Mouse (Mus musculus) left cerebral cortex, postnatal 10 days (tissue): ENCODE results near the gene Abcf3. TPM values are rescaled to one million over a fixed set of nuclear protein-coding genes. Genes with fewer than 3 reads are reported as not detected.

Experiments
- DNase-seq, 2 experiments: peaks; one replicate each; pipeline ENCODE4 v3.0.0; 2021 to 2022; ENCODE audit warnings: low spot score in 2 of 2, mixed read lengths in 1 of 2; ENCODE audit errors: extremely low spot score in 1 of 2
- intact Hi-C: fragments of 180-260 bp; cut with DNase I; formaldehyde crosslinking; loops from one replicate; pipeline ENCODE4 v1.15.1; 2025
- total RNA-seq, 2 experiments: library from RNA; stranded (reverse); gene quantifications; 2 replicates each; pipeline ENCODE4 v1.2.3; 2021

The Abcf3 gene
- 10 to 100 TPM; 67.0 to 80.0 TPM for total RNA-seq

GRCm38 (mm10) chr16:20548096-20548948 lies at the start of gene Abcf3:
Abcf3 (plus strand) TSS chr16:20548577.
- intact Hi-C loops, result no loop called here
- peak; percentile 98 to 99 for DNase-seq

- intact Hi-C loops, result no loop called here
- DNase-seq, result peak; percentile 92 to 93
Measured at GRCm38 (mm10) chr16:20498677-20499475, 49.5 kb upstream of the Abcf3 start, which contains the start of gene Eif2b5. Eif2b5 (plus strand) TSS chr16:20498817.

- intact Hi-C loops, result loop anchor here (5.0 kb wide), 1 partner anchor 136 kb away; no protein-coding TSS in a partner anchor
- no peak for DNase-seq
Measured at GRCm38 (mm10) chr16:20506000-20506399, 42.4 kb upstream of the Abcf3 start.

- intact Hi-C loops, result loop anchor here (5.0 kb wide), 1 partner anchor 133 kb away; no protein-coding TSS in a partner anchor
- peak in 1 of 2 experiments; percentile 45 for DNase-seq
Measured at GRCm38 (mm10) chr16:20509349-20509748, 39.0 kb upstream of the Abcf3 start.

- intact Hi-C loops, result no loop called here
Measured at GRCm38 (mm10) chr16:20511277-20511847, 37.0 kb upstream of the Abcf3 start.

GRCm38 (mm10) chr16:20516032-20516431 lies 32.3 kb upstream of the Abcf3 start:
- peak in 1 of 2 experiments; percentile 19 for DNase-seq
- intact Hi-C loops, result no loop called here

More at GRCm38 (mm10) chr16:20511277-20511847, 37.0 kb upstream of the Abcf3 start:
- DNase-seq, result no peak

GRCm38 (mm10) chr16:20516726-20517201 lies 31.6 kb upstream of the Abcf3 start, which contains the start of gene Dvl3:
Dvl3 (plus strand) TSS chr16:20516982.
- intact Hi-C loops, result no loop called here
- peak; percentile 78 to 96 for DNase-seq

- intact Hi-C loops, result no loop called here
- peak in 1 of 2 experiments; percentile 57 for DNase-seq
Measured at GRCm38 (mm10) chr16:20517216-20517615, 31.2 kb upstream of the Abcf3 start.

- DNase-seq, result peak in 1 of 2 experiments; percentile 51
- intact Hi-C loops, result no loop called here
Measured at GRCm38 (mm10) chr16:20517701-20518374, 30.5 kb upstream of the Abcf3 start.

- intact Hi-C loops, result no loop called here
- DNase-seq, result no peak
Measured at GRCm38 (mm10) chr16:20523886-20524285, 24.5 kb upstream of the Abcf3 start.

GRCm38 (mm10) chr16:20528779-20529178 lies 19.6 kb upstream of the Abcf3 start:
- intact Hi-C loops, result no loop called here
- DNase-seq, result no peak

GRCm38 (mm10) chr16:20529375-20529774 lies 19.0 kb upstream of the Abcf3 start:
- intact Hi-C loops, result no loop called here
- no peak for DNase-seq

GRCm38 (mm10) chr16:20530941-20531340 lies 17.4 kb upstream of the Abcf3 start:
- intact Hi-C loops, result no loop called here

GRCm38 (mm10) chr16:20534617-20535295 lies 13.6 kb upstream of the Abcf3 start:
- DNase-seq, result no peak
- intact Hi-C loops, result no loop called here

More at GRCm38 (mm10) chr16:20530941-20531340, 17.4 kb upstream of the Abcf3 start:
- DNase-seq, result no peak

GRCm38 (mm10) chr16:20535296-20536080 lies 12.9 kb upstream of the Abcf3 start, which contains the start of gene Ap2m1:
Ap2m1 (plus strand) TSS chr16:20535478.
- intact Hi-C loops, result no loop called here
- peak; percentile 96 to 98 for DNase-seq

GRCm38 (mm10) chr16:20536081-20536665 lies 12.2 kb upstream of the Abcf3 start:
- intact Hi-C loops, result no loop called here
- DNase-seq, result no peak
